Mouse (Mus musculus) embryo, embryonic 9.5 days (tissue): Measurements from ENCODE around the gene B4galnt4.

Experiments used
- DNase-seq: peaks from one replicate; pipeline ENCODE4 v3.0.0-alpha.2; 2017; ENCODE audit errors: extremely low spot score

B4galnt4 gene

DNA sequence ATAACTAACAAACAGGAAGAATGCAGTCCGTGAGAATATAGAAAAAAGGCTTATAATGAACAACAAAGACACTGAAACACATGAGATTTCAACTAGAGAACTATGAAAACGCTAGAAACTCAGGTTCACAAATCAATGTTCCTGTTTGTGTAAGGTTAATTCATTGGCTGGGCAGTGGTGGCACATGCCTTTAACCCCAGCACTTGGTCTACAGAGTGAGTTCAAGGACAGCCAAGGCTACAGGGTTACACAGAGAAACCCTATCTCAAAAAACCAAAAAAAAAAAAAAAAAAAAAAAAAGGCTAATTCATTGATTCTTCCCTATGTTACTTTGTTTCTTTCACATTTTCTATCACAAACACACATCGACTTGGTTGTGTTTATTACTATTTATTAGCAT is 59.7 kb downstream of the B4galnt4 start:
- DNase-seq: no peak

- no peak for DNase-seq
Observed at GRCm38 (mm10) chr7:141121051-141121531, 60.2 kb downstream of the B4galnt4 start.
